Mouse (Mus musculus): Measurements from ENCODE around the gene Gli3.

The Gli3 gene

DNA sequence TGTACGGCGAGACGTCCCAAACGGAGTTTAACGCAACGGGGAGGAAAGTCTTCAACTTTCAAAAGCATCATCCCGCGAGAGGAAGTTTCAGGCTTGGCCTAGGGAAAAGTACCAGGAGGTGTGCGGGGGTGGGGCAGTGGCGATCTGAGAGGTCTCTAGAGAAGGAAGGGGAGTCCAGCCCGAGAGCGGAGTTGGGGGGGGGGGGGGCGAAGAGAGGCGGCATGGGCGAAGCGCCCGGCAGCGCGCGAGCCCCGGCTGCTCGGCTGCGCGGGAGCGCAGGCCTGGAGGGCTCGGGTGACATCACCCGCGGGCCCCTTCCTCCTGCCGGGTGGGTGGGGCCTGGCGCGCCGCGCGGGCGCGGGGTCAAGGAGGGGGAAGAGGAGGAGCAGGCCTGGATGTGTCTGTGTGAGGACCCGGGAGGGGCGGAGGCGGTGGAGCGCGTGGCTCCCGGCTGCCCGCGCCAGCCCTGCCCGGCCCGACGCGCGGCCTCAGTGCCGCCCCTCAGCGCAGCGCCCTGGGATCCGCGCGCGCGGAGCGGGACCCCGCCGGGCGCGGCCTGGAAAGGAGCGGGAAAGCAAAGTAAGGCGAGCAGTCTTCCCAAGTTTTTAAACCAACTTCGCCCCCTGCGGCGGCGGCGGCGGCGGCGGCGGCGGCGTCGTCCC, at the start of gene Gli3:
Gene Gli3, plus strand, starts transcription at position 406 of the 662 bp plus-strand sequence.
- DNase-seq (ENCODE audit: low spot score in 2 of 2), result peak in 1 of 2 experiments; percentile 12

GRCm38 (mm10) chr13:15421182-15421750, 41.8 kb upstream of the Gli3 start:
- no peak for DNase-seq (ENCODE audit: low spot score in 2 of 2)

DNA sequence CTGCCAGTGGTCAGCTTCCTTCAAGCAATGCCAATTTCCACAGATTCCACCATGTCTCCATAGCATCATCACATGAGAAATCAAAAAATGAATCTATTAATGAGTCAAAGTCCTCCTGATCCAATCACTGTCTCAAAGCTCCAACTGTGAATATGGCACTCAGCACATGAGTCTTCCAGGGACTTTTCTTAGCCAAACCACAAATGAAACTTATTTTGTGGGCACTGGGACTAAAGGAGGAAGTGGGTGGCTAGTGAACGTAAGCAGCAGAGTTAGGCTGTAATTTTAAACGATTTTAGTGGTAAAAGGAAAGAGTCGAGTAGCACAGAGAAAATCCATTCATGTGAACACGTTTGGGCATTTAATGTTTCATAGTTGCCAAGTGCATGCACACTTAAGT, 21.0 kb upstream of the Gli3 start:
- no peak for DNase-seq (ENCODE audit: low spot score in 2 of 2)

GRCm38 (mm10) chr13:15444312-15444711, 18.7 kb upstream of the Gli3 start:
- DNase-seq (ENCODE audit: low spot score in 2 of 2), result no peak

DNA sequence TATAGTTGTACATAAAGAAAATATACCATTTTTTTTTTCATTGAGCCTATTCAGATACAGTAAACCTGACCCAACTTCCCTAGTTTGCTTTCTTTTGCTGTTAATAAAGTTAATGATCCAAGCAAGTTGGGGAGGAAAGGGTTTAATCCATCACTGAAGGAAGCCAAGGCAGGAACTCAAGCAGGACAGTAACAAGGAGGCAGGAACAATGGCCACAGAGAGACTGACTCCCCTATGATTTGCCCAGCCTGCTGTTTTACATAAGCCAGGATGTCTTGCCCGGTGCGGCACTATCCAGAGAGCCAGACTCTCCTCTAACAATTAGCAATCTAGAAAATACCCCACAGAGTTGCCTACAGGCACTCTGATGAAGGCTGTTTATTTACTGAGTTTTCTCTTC, 17.4 kb upstream of the Gli3 start:
- no peak for DNase-seq (ENCODE audit: low spot score in 2 of 2)

DNA sequence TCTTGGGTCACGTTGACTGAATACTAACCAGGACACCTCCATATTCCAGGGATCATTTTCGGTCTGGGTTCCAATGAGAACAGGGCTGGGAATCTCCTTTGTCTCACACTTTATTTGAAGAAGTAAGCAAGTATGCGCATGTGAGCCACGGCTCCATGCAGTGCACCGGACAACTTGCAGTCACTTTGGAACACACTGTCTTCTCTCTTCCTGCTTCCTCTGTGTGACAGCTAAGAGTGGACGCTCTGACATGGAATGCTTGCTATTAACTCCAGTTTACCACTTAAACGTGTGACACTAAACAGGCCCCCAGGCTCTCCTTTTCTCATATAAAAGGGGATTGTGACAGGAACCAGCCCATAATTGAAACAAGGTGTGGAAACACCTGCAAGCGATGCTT, 17.0 kb upstream of the Gli3 start:
- no peak for DNase-seq (ENCODE audit: low spot score in 2 of 2)

GRCm38 (mm10) chr13:15446782-15447564, 16.1 kb upstream of the Gli3 start:
- no peak for DNase-seq (ENCODE audit: low spot score in 2 of 2)

DNA sequence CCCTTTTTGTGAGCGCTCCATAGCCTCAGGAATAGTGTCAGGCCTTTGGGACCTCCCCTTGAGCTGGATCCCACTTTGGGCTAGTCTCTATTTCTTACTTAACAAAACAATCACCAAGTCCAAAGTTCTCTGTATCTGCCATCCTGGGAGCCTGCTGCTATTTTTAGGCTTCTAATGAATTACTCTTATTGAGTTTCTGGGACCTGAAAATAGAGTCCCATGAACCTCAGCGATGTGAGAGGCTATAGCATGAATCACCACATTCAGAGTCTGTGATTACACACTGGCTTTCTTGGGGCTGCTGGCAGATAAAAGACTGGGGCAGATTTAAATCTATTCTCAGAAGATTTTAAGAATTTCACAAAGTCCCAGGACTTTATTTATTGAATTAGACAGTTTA, 12.1 kb upstream of the Gli3 start:
- no peak for DNase-seq (ENCODE audit: low spot score in 2 of 2)

DNA sequence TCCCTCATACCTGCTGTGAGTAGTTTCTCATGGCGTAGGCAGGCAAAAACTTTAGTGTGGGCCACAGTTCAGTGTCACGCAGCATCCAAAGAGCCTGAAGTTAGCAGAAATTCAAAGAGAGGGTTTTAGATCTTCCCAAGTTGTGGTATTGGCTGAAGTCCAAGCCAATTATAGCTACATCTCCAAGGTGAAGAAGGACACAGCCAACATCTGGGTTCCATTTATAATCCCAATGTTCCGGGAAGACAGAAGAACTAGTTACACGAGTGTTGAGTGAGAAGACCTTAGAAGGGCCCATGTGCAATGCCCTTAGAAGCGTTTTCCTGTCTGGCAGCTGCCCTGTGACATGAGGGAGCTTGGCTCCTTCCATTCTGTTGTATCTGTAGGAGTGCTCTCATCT, 5.2 kb upstream of the Gli3 start:
- no peak for DNase-seq (ENCODE audit: low spot score in 2 of 2)

- no peak for DNase-seq (ENCODE audit: low spot score in 2 of 2)
Observed at GRCm38 (mm10) chr13:15461926-15462325, 1.1 kb upstream of the Gli3 start.

DNA sequence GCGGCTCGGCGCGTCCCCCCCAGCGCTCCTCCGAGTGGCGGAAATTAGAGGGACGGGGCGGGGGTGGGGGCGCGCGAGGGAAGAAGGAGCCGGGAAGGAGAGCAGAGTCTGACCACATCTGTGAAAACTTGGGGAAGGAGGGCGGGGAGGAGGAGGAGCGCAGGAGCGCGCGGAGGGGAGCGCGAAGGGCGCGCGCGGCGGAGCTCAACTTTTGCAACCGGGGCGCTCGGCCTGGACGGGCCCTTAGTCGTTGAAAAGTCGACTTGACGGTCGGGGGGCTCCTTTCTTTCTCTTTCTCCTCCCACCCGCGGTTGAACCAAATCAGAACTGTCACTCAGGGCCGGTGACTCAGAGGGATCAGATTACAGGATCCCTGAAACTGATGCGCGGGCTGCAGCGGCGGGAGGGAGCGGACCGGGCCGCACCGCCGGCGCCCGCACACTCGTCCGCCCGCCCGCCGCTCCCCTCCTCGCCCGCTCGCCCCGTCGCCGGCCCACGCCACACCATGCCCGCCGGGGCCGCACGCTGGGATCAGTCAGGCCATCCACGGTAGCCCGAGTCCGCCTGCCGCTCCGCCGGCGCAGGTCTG, 551 bp downstream of the Gli3 start:
- no peak for DNase-seq (ENCODE audit: low spot score in 2 of 2)

DNA sequence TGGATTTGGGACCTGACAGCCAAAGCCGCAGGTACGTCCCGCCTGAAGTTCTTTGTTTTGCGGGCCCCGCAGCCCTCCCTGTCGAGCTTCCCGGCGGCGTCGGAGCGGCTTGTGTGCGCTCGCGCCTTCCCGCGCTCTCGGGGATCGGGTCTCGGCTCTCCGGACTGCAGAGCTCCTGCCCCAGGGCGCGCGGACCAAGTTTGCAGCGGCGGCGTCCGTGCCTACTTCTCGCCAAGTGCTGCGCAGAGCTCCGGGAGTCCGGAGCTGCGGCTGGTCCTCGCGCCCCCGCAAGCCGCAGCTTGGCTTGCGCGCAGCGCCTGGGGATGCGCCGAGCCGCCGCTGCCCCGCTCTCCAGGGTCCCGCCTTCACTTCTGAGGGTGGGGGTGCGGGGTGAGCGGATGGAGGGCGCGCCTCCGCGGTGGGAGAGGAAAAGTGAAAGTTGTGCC, 1.1 kb downstream of the Gli3 start:
- peak; percentile 4 to 16 for DNase-seq (ENCODE audit: low spot score in 2 of 2)

GRCm38 (mm10) chr13:15464741-15465250, 1.8 kb downstream of the Gli3 start:
- DNase-seq (ENCODE audit: low spot score in 2 of 2), result no peak

- no peak for DNase-seq (ENCODE audit: low spot score in 2 of 2)
Observed at GRCm38 (mm10) chr13:15466496-15466895, 3.5 kb downstream of the Gli3 start.

DNA sequence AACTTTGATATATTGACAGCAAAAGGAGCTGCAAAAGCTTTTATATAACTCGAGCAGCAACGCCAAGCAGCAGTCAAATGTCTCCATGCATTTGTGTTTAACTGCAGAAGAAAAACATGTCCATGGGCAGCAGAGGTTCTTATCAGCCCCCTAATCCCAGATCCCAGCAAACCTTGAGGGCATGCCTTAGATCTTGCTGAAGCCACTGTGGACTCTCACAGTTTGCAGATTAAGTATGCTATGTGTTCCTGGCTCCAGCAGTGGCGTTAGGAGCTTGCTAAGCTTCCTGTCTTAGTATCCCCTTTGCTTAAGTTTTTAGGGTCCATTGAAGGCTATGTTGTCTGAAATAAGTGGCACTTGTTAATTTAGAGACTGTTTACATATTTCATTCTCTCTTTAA, 4.4 kb downstream of the Gli3 start:
- DNase-seq (ENCODE audit: low spot score in 2 of 2), result no peak

DNA sequence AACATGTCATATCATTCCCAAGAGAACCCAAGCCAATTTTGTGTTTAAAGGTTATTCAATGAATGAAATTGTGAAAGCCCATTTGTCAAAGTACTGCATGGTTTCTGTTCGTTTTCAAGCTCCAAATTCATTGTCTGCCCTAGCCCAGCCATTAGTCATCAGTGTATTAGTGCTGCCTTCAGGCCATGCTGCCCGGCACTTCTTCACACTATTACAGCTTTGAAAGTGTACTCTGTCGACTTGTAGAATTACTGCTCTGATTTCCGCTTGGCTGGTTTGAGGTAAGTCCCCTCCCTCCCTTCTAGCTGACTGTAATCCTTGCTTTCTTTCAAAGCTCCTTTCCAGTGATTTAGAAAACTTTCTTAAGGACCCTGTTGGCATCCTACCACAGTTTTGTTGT, 5.4 kb downstream of the Gli3 start:
- DNase-seq (ENCODE audit: low spot score in 2 of 2), result no peak

GRCm38 (mm10) chr13:15470056-15470455, 7.0 kb downstream of the Gli3 start:
- no peak for DNase-seq (ENCODE audit: low spot score in 2 of 2)

DNA sequence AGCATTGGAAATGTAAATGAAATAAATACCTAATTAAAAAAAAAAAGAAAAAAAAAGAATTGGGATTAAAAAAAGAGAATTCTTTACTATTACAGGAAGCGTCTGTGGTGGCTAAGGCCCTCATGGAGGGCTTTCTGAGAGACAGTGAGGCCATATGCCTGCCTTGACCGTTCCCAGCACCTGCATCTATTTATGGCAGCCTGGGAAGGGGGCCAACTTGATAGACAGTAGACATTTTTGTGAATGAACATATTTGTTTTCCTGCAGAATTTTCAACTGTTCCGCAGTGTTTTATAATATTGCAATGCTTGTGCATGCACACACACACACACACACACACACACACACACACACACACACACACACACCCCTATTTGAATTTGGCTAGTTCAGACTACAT, 9.7 kb downstream of the Gli3 start:
- DNase-seq (ENCODE audit: low spot score in 2 of 2), result no peak

- no peak for DNase-seq (ENCODE audit: low spot score in 2 of 2)
Observed at GRCm38 (mm10) chr13:15474393-15474792, 11.4 kb downstream of the Gli3 start.

- DNase-seq (ENCODE audit: low spot score in 2 of 2), result no peak
Observed at GRCm38 (mm10) chr13:15486033-15486891, 23.2 kb downstream of the Gli3 start.

DNA sequence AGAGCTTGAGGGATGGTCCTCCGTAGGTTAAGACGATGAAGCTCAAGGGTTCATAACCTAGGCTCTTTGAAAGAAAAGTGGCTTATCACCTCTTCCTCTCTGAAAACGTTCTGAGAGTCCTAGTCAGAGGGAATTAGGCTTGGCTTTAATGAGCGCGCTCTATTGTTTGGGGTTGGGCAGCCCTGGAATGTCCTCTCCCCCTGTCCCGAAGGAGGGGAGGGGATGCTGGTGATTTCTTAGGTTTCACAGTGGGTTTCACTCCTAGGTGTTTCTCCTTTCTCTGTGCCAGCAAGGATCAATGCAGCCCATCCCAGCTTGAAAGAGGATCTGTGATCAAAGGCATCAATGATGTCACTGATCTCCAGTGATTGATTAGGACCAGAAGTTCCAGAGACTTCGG, 24.3 kb downstream of the Gli3 start:
- no peak for DNase-seq (ENCODE audit: low spot score in 2 of 2)

Data from spleen, postnatal 10 days (tissue).